In genomic region chr16:43890747-43891336, GRCm38 (mm10) we compare ENCODE assay signal across 8 mouse cellular contexts. TPM values are rescaled to one million over a fixed set of nuclear protein-coding genes. Genes with fewer than 3 reads are reported as not detected.
DNase-seq lines count a peak whose midpoint lies in the region; ATAC-seq and TF ChIP-seq lines count a peak whose summit lies in the region.
"Had no signal": no experiment of that assay in that cellular context is flagged by ENCODE, and none has a peak within 500 bp of the region (broad histone marks: within the 10 kb centered on the region; RNA-seq: fewer than 3 reads in every experiment).

No protein-coding gene starts in this region.

- H3K27ac ChIP-seq in kidney, postnatal 0 days, result no peak overlapping the region
- H3K27ac ChIP-seq in bone marrow macrophage, adult 2 months (ENCODE audit: insufficient read depth, low read depth, low read length), result no peak overlapping the region
- H3K27ac ChIP-seq in hindbrain, embryonic 13.5 days, result no peak overlapping the region
- H3K27ac ChIP-seq in macrophage, result no peak overlapping the region

- no peak overlapping the region for H3K4me3 ChIP-seq in kidney, postnatal 0 days (replicated peaks; ENCODE audit: low read depth, low read length)
- peak overlapping the region; percentile 82; the same call in 1 of the 2 replicates for H3K4me3 ChIP-seq in bone marrow macrophage, adult 2 months (ENCODE audit: insufficient read depth, low read length)
- peak overlapping the region; percentile 57; the same call in 1 of the 2 replicates for H3K4me3 ChIP-seq in hindbrain, embryonic 13.5 days
- peak overlapping the region; percentile 85; the same call in 1 of the 2 replicates for H3K4me3 ChIP-seq in macrophage (ENCODE audit: inconsistent target)

- no peaks in the 10 kb centered on the region for H3K36me3 ChIP-seq in kidney, postnatal 0 days (ENCODE audit: insufficient read depth, low read length)
- H3K36me3 ChIP-seq in hindbrain, embryonic 13.5 days, result no peaks in the 10 kb centered on the region
- no peaks in the 10 kb centered on the region for H3K36me3 ChIP-seq in macrophage (ENCODE audit: inconsistent target)

- H3K4me1 ChIP-seq in kidney, postnatal 0 days (replicated peaks; ENCODE audit: insufficient read depth, low read length), result peaks cover 4% of the 10 kb centered on the region; the same call in 1 of the 2 replicates
- H3K4me1 ChIP-seq in bone marrow macrophage, adult 2 months (ENCODE audit: control insufficient read depth, insufficient read depth, low read length), result peaks cover 5% of the 10 kb centered on the region; the same call in 1 of the 2 replicates
- H3K4me1 ChIP-seq in hindbrain, embryonic 13.5 days (replicated peaks), result peaks cover 21% of the 10 kb centered on the region

- no peak for TF ChIP-seq POLR2A in bone marrow macrophage, adult 2 months (IDR thresholded peaks at IDR 0.05; ENCODE audit: borderline replicate concordance, low read depth, low read length)

- TF ChIP-seq CTCF in kidney, postnatal 0 days (IDR thresholded peaks at IDR 0.05; ENCODE audit: low read depth), result no peak
- no peak for TF ChIP-seq CTCF in bone marrow macrophage, adult 2 months (IDR thresholded peaks at IDR 0.05; ENCODE audit: low read depth, low read length)

- WGBS in kidney, postnatal 0 days, result 78% methylated on average over 4 of the region's 4 CpGs
- 87% methylated on average over 4 of the region's 4 CpGs for WGBS in hindbrain, embryonic 13.5 days
- WGBS in macrophage (ENCODE audit: missing documents), result 59% methylated on average over 4 of the region's 4 CpGs

- no peak for DNase-seq in kidney, postnatal 0 days (ENCODE audit: low spot score)
- DNase-seq in kidney, adult 8-10 months, result no peak
- DNase-seq in frontal cortex, postnatal 14 days (ENCODE audit: low spot score in 2 of 2), result no peak
- no peak for DNase-seq in cerebellum, adult 8-10 months
- DNase-seq: cerebellum, adult 9-11 months had no signal

- 0 out of 2 replicates have a peak overlapping the region, but pooled peaks have one; percentile 71 for H3K9ac ChIP-seq in kidney, postnatal 0 days (ENCODE audit: low read depth, low read length)
- H3K9ac ChIP-seq in hindbrain, embryonic 13.5 days, result peak overlapping the region; percentile 82; the same call in 1 of the 2 replicates

- no peak for ATAC-seq in kidney, postnatal 0 days (replicated peaks; ENCODE audit: low FRiP score, low read depth)
- no peak for ATAC-seq in hindbrain, embryonic 13.5 days (ENCODE audit: low FRiP score)

- H3K9me3 ChIP-seq in kidney, postnatal 0 days (replicated peaks; ENCODE audit: low read length), result no peaks in the 10 kb centered on the region
- H3K9me3 ChIP-seq in hindbrain, embryonic 13.5 days, result no peaks in the 10 kb centered on the region

- H3K27me3 ChIP-seq in kidney, postnatal 0 days (ENCODE audit: insufficient read depth, low read length), result no peaks in the 10 kb centered on the region
- H3K27me3 ChIP-seq in hindbrain, embryonic 13.5 days, result no peaks in the 10 kb centered on the region

- H3K79me2 ChIP-seq in macrophage (ENCODE audit: inconsistent target), result peaks cover 13% of the 10 kb centered on the region; the same call in 1 of the 2 replicates

- H3K4me2 ChIP-seq in kidney, postnatal 0 days (ENCODE audit: low read length), result peak overlapping the region; percentile 59
- peak overlapping the region; percentile 70 for H3K4me2 ChIP-seq in hindbrain, embryonic 13.5 days

RNA-seq across cellular contexts. Expression of gene Ccdc191, which starts 1.2 kb away (rescaled TPM):
- polyA plus RNA-seq in kidney, postnatal 0 days (2015; fragmentation: Nextera tagmentation; extraction: Ambion mirVana), result 11.1 and 12.2 TPM in 2 replicates
- 7.5 and 9.5 TPM in 2 replicates for polyA plus RNA-seq in bone marrow macrophage, adult 2 months (2012; ENCODE audit: insufficient read depth, insufficient read length, missing spikeins)
- 10.1 and 12.0 TPM in 2 replicates for polyA plus RNA-seq in hindbrain, embryonic 13.5 days (2015; fragmentation: Nextera tagmentation; extraction: Ambion mirVana)
- 10 to 100 TPM in 23 of 26 experiments, 1 to 10 TPM in 3; 3.0 to 67.7 (median 32.6) TPM for total RNA-seq in macrophage (2018; cell fraction: chromatin; rRNA removed)
- total RNA-seq in macrophage (2018; cell fraction: cytosol; rRNA removed), result 1 to 10 TPM; 1.0 to 7.2 (median 3.6) TPM
- total RNA-seq in macrophage (2018; cell fraction: nucleus; rRNA removed), result 10 to 100 TPM in 18 of 26 experiments, 1 to 10 TPM in 8; 2.0 to 35.4 (median 19.3) TPM
- polyA plus RNA-seq in macrophage (2018), result 4.4 to 6.5 TPM (median 5.6 TPM) in 3 replicates

RNA-seq across cellular contexts. Expression of gene Qtrt2, which starts 35.8 kb away (rescaled TPM):
- polyA plus RNA-seq in kidney, postnatal 0 days (2015; fragmentation: Nextera tagmentation; extraction: Ambion mirVana), result 22.8 and 24.6 TPM in 2 replicates
- 7.3 and 11.9 TPM in 2 replicates for polyA plus RNA-seq in bone marrow macrophage, adult 2 months (2012; ENCODE audit: insufficient read depth, insufficient read length, missing spikeins)
- 20.5 and 22.2 TPM in 2 replicates for polyA plus RNA-seq in hindbrain, embryonic 13.5 days (2015; fragmentation: Nextera tagmentation; extraction: Ambion mirVana)
- total RNA-seq in macrophage (2018; cell fraction: chromatin; rRNA removed), result 10 to 100 TPM in 23 of 26 experiments, 1 to 10 TPM in 3; 6.1 to 43.5 (median 24.8) TPM
- 1 to 10 TPM; 1.5 to 7.1 (median 4.7) TPM for total RNA-seq in macrophage (2018; cell fraction: cytosol; rRNA removed)
- total RNA-seq in macrophage (2018; cell fraction: nucleus; rRNA removed), result 10 to 100 TPM in 17 of 26 experiments, 1 to 10 TPM in 9; 4.3 to 48.6 (median 13.0) TPM
- 4.1 to 6.9 TPM (median 5.7 TPM) in 3 replicates for polyA plus RNA-seq in macrophage (2018)
